Mouse (Mus musculus) common myeloid progenitor, adult 5-6 weeks (primary cell): ENCODE measurements around the gene Dab2ip. TPM values are rescaled to one million over a fixed set of nuclear protein-coding genes. Genes with fewer than 3 reads are reported as not detected.

ENCODE experiments used
- ATAC-seq: replicated peaks from 2 replicates; pipeline ENCODE4 v1.8.0; 2016; ENCODE audit warnings: low read depth, mild to moderate bottlenecking, moderate TSS enrichment, inconsistent platforms; ENCODE audit not compliant: poor library complexity, severe bottlenecking
- total RNA-seq: library from RNA; stranded (forward); fragments of 200-1000, 187-1606 nt; gene quantifications from 2 replicates; pipeline ENCODE4 v1.2.3, GENCODE M21; 2017

The Dab2ip gene
- total RNA-seq, 1 experiment from 2014 or later = 10.1 TPM

DNA sequence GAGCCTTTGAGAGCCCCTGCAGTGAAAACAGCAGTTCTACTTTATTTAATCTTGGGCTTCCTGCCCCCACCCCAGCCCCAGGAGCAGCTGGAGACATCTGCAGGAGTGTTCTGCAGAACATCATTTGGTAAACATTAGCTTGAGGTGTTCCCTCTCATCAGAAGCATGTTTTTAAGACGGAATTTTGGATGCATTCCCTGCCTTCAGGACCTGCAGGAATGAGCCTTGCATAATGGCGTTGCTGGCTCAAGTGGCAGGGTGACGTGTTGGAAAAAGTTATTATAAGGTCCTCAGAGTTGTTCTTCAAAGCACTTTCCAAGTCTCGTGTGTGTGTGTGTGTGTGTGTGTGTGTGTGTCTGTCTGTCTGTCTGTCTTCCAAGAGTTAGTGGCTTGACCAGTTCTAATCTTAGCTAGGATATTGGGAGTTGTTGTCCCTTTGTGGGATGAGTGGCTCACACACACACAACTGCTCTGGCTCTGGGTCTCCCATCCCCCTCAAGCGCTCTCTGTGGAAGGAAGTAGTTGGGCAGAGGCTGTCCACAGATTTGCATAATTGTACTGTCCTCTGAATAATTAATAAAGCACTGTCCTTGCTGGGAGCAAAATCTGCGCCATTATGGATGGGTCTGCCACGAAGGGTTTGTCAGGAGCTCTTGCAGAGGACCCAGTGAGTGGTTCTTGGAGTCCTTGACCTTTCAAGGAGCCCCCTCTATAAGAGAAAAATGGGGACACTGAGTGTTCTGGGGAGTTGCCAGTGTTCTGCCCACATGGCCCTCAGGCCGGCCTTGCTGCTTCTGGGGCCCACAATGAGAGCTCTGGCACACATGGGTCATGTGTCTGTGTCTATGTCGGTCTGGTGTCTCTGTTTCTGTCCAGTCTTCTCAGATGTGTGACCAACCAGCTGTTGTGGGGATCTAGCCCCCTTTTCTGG lies 114.2 kb downstream of the Dab2ip start:
- no peak for ATAC-seq

- ATAC-seq = no peak
These were observed 115.1 kb downstream of the Dab2ip start for GRCm38 (mm10) chr2:35673181-35673580.

DNA sequence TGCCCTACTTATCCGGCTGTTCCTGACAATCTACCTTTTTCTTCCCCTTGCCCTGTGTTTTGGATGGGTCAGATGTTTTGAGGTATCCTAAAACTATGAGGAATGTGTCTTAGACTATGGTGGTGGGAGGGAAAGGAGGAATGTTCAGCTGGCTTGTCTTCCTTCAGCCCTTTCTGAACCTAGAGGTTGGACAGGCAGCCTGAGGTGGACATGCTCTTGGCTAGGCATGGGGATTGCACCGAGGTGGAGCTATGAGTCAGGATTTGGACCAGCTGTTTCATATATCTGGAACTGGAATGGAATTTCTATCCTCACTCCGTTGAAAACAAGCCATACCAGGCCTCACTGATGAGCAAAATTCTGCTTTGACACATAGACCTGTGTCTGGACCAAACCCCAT lies 115.9 kb downstream of the Dab2ip start:
- no peak for ATAC-seq

GRCm38 (mm10) chr2:35674431-35674830 lies 116.4 kb downstream of the Dab2ip start:
- ATAC-seq = no peak

DNA sequence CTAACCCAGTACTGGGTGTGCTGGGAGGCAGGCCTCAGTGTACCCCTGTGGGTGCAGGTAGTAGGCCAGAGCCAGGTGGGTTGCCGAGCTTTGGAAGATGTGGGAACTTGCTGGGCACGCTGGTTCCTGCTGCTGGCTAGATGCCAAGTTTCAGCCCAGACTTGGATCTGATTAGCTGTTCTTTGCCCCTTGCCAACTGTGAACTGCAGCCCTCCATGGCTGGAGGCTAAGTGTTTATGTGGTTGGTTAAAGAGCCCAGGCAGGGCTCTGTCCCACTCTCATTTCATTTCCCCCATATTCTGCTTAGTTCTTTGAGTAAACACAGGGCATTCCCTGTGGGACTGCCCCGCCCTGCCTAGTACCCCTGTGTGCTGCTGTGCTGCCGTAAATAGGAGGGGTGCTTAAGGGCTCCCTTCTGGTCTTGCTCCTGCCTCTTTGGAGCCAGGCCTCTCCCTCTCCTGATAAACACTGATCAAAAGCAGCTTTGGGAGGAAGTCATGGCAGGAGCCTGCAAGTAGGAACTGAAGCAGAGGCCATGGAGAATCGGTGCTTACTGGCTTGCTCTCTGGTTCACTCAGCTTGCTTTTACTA lies 118.1 kb downstream of the Dab2ip start:
- no peak for ATAC-seq

GRCm38 (mm10) chr2:35677855-35678254 lies 119.8 kb downstream of the Dab2ip start:
- ATAC-seq = peak; percentile 23

DNA sequence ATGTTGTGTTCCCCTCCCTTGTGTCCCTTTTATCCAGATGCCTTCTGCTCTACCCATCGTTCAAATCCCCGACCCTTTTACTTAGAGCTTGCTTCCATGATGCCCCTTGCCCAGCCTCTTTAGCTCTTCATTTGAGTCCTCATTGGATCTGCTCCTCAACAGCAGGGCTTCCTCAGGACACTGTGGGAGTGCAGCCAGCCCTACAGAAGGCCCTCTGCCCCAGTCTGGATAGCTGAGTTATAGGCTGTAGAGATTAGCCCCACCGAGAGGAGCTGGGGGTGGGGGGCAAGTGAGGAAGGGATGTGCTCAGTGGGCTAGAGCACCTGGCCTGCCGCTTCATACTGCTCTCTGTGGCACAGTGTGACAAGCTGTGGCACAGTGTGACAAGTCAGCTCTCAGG lies 120.4 kb downstream of the Dab2ip start:
- ATAC-seq = no peak

DNA sequence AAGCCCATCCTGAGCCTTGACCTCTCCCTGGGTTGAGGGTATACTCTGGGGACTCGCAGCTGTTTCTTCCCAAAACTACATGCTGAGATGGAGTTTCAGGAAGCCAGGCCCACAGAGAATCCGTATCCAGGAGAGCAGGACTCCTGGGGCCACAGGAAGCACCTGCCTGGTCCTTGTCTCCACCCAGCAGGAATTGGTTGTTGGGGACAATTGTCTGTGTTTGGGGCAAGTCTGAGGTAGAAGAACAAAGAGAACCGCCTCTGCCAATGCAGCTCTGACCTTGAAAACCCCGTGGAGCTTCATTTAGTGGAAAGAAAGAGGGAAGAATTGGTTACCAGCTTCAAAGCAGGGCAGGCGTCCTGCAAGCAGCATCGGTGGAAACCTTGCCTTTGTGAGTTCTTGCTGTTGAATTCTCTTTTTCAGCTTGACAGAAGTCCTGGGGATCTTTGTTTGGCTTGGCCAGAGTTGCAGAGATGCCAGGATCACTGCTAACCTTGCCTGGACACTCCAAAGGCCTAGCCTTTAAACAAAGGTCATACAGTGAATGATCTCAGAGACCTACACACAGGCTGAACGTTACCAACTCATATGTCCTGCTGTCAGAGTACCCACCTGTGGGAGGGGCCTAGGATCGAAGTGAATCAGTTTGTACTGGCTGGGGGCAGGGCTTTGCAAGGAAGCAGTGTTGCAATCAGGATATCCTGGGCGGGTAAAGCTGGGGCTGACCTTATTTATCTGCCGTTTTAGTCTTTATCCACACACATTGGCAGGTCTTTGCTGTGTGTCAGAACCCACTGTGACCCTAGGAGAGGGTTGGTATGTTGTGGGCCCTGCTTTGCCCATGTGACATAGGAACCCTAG lies 122.0 kb downstream of the Dab2ip start:
- ATAC-seq = peak; percentile 79

DNA sequence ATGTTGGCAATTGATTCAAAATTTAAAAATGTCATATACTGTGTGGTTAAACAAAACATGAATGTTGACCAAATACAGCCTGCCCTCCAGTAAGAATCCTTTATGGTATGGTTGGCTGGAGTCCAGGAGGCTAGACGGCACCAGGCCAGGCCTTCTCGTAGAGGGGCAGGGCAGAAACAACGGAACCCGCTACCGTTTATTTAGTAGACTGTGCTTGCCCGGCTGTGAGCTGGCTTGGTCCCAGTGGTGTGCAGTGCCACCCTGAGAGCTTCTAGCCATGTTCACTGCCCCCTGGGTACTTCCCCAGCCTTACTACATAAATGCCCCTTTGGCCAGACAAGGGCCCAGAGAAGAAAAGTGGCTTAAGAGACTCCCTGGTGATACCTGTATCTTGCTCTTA lies 122.8 kb downstream of the Dab2ip start:
- peak; percentile 16 for ATAC-seq

DNA sequence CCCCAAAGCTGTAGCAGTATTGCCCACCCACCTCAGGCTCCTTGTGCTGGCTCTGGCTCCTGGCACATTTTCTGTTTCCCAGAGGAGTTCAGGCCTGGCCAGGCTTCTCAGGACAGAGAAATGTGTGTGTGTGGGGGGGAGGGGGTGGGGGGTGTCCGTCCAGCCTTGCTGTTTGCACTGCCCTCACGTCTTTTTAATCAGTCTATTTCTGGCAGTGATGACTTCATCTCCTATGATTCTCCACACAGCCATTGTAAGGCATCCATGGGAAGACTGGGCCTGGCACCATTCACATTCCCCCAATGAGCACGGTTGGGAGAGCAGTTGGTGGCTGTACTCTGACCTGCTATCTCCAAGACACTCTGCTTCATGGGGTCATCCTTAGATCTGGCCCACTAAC lies 125.9 kb downstream of the Dab2ip start:
- ATAC-seq = no peak

DNA sequence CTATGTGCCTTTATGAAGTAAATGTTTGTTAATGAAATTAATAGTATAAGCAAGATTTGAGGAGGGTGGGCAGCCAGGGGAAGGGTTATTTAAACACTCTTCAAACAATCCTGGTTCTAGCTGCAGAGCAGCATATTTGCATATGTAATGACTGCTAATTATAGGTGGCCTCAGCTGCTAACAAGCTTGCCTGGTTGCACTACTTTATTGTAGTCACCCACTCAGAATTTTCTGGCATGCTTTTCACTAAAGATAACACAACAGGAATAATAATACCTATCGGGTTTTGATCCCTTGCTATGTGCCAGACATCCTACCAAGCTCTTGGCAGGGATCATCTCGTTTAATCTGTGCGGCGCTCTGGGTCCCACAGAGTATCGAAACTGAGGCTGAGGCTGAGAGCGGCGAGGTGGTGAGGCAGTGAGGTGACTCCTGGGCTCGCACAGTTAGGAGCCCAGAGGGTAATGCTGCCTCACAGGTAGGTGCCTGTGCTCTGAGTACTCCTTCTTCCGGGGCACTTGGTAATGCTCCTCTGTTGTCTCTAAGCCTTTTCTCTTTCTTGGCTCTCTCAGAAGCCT lies 126.8 kb downstream of the Dab2ip start:
- no peak for ATAC-seq

- no peak for ATAC-seq
These were observed 128.0 kb downstream of the Dab2ip start for GRCm38 (mm10) chr2:35686104-35686503.

GRCm38 (mm10) chr2:35687557-35688070 lies 129.5 kb downstream of the Dab2ip start:
- no peak for ATAC-seq

- no peak for ATAC-seq
These were observed 130.1 kb downstream of the Dab2ip start for GRCm38 (mm10) chr2:35688121-35688520.

DNA sequence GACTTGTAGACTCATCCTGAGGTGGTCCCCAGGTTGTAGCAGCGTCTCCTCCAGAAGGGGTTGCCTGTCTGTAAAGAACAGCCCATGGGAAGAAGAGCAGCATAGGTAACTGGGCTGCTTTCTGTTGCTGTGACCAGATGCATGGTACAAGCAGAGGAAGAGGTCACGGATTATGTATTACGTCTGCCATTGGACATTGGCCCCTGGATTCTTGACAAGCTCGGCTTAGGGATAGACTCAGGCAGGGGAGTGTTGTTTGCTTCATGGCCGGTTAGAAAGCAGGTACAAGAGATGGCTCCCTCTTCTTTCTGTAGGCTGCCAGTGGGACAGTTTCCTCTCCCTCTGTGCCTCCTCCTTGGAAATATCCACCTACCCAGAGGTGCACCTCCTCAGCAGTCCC lies 130.5 kb downstream of the Dab2ip start:
- no peak for ATAC-seq

DNA sequence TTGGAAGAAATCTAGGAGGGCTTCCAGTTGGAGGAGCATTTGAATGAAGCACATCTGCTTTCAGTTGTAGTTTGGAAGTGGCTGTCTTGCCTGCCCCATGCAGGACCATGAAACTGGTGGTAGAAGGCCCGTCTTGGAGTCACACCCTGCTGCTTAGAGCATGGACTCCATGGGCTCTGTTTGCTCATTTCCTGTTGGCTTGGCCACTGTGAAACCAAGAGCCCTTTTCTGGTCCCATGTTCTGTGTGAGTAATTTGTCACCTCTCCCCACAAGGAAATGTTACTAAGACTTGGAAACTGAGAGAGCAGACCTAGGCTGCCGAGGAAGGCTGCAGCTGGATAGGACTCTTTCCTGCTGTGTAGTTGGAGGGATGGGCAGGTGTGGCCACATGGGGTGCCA lies 131.8 kb downstream of the Dab2ip start:
- ATAC-seq = no peak

DNA sequence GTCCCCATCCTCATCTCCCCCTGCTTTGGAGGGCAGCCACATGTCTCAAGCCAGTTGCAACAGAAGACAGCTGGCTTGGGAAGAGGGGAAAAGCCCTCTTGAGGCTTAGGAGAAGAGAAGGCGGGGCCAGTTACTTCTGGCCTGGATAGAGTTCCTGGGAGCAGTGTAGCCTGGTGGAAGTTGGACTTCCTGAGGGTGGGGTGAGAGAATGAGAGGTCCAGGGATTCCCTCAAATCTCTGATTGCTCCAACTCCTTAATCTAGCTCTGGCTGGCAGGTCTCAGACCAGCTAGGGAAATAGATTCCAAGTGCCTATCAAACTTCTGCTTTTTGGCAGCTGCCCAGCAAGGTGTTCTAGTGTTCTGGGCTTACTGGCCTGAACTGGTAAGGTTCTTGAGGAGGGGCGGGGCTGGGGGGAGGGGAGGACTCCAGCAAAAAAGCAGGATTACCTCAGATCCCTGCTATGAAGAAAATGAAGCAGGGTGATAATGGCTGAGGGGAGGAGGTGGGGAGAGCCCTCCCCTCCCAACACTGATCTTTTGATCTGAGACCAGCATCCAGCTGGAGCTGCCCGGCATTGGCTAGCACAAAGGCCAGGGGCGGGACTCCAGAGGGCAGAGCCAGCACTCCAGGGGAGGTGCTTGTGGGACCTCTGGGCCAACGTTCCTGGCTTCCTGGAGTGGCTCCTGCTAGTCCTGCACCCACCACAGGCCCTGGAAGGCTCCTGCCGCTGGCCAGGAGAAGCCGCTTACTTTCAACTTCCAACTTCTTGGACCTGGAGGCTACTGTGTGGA lies 133.4 kb downstream of the Dab2ip start:
- peak; percentile 42; the same call in 1 of the 2 replicates for ATAC-seq

DNA sequence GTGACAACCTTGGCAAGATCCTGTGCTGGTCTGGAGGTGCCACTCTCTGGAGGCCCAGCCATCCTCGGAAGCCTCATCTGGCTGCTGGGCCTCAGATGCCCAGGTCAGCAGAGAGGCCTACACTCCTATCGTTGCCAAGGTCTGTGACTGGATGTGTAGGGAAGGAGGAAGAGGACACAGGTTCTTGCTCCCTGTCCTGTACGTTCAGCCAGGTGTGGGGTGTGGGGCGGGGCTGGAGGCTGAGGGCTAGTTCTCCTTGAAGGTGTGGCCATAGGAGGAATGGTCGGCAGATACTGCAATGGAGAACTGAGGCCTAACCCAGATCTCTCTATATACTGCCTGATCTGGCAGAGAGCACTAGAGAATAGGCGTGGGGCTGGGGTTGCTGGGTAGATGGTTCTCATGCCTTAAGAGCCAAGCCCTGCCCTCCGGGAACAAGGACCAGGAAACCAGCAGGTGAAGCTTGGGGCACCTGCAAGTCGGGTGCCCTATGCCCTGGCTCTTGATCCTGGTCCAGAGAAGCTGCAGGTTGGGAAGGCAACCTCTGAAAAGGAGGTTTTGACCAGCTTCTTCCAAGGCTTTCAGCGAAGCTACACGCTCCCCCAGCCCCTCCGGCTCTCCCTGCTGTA lies 134.3 kb downstream of the Dab2ip start:
- no peak for ATAC-seq

DNA sequence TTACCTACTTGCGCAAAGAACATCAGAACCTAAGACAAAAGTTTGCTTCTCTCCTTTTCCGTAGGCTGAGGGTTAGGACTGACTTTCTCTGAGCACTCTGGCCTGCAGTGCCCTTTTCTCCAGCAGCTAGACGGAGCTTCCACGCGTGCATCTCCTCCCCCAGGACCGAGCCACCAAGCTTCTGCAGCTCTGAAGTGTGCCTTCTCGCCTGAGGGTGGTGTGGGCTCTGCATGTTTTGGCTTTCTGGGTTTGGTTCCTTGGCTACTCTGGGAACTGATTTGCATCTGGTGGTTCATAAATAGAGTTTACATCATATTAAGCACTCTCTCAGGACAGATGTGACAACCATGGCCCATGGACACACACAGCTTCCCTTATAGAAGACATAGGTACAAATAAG lies 135.0 kb downstream of the Dab2ip start:
- ATAC-seq = no peak
